13 mouse cellular contexts compared by ENCODE assay signal in genomic region chr4:132976729-132977128, GRCm38 (mm10). TPM values are rescaled to one million over a fixed set of nuclear protein-coding genes. Genes with fewer than 3 reads are reported as not detected.
DNase-seq lines count a peak whose midpoint lies in the region; ATAC-seq and TF ChIP-seq lines count a peak whose summit lies in the region.
"Had no signal": no experiment of that assay in that cellular context is flagged by ENCODE, and none has a peak within 500 bp of the region (broad histone marks: within the 10 kb centered on the region; RNA-seq: fewer than 3 reads in every experiment).

No protein-coding gene starts in this region.

- H3K36me3 ChIP-seq in heart, embryonic 16.5 days (ENCODE audit: control insufficient read depth, insufficient read depth) = no peaks in the 10 kb centered on the region
- H3K36me3 ChIP-seq: embryonic facial prominence, embryonic 10.5 days; hindbrain, embryonic 12.5 days had no signal

- ATAC-seq in heart, embryonic 16.5 days (replicated peaks; ENCODE audit: extremely low read depth, insufficient read depth, low FRiP score) = no peak
- peak; percentile 48 for ATAC-seq in activated CD4-positive, CD25-positive, alpha-beta regulatory T cell, adult 4 months
- ATAC-seq: midbrain, embryonic 16.5 days had no signal

- intact Hi-C loops in gastrocnemius, adult 2 months (cut with DNase I) = no loop called here
- intact Hi-C loops in left cerebral cortex, postnatal 14 days (cut with DNase I) = no loop called here

- H3K27me3 ChIP-seq in heart, embryonic 16.5 days (ENCODE audit: control insufficient read depth, insufficient read depth, low read length) = peaks cover 9% of the 10 kb centered on the region

- H3K4me1 ChIP-seq in heart, embryonic 16.5 days (ENCODE audit: control insufficient read depth, insufficient read depth, low read length) = peaks cover 25% of the 10 kb centered on the region

- H3K4me2 ChIP-seq in heart, embryonic 16.5 days (ENCODE audit: low read depth, low read length) = peak overlapping the region; percentile 16; the same call in 1 of the 2 replicates
- H3K4me2 ChIP-seq: hindbrain, embryonic 12.5 days had no signal

- 69% methylated on average over 6 of the region's 6 CpGs for WGBS in heart, embryonic 16.5 days

- no peak for DNase-seq in heart, postnatal 4 days
- DNase-seq in 416B (ENCODE audit: low read depth) (peak; percentile 66), MN1 (ENCODE audit: low spot score) (no peak)
- DNase-seq in natural killer cell, adult 2 months (ENCODE audit: low spot score in 2 of 2) = peak; percentile 73 to 77
- DNase-seq in gastrocnemius, adult 2 months = no peak
- DNase-seq in left cerebral cortex, postnatal 14 days (ENCODE audit: low spot score in 2 of 2) = no peak
- DNase-seq: gastrocnemius, postnatal 25 days had no signal

- H3K9ac ChIP-seq in heart, embryonic 16.5 days (ENCODE audit: low read length) = no peak overlapping the region
- H3K9ac ChIP-seq: hindbrain, embryonic 12.5 days had no signal

- peak overlapping the region; percentile 19; the same call in 1 of the 2 replicates for H3K27ac ChIP-seq in heart, embryonic 16.5 days (ENCODE audit: low read length)
- no peak overlapping the region for H3K27ac ChIP-seq in gastrocnemius, adult 2 months
- H3K27ac ChIP-seq: hindbrain, embryonic 12.5 days had no signal

- H3K9me3 ChIP-seq in heart, embryonic 16.5 days (replicated peaks; ENCODE audit: control insufficient read depth, low read length) = no peaks in the 10 kb centered on the region
- H3K9me3 ChIP-seq: embryonic facial prominence, embryonic 10.5 days; hindbrain, embryonic 12.5 days had no signal

- no peak overlapping the region for H3K4me3 ChIP-seq in heart, embryonic 16.5 days (ENCODE audit: low read length)
- H3K4me3 ChIP-seq in gastrocnemius, adult 2 months = no peak overlapping the region
- H3K4me3 ChIP-seq: hindbrain, embryonic 12.5 days had no signal

- TF ChIP-seq CTCF in gastrocnemius, adult 2 months (IDR thresholded peaks at IDR 0.05) = no peak

RNA-seq across cellular contexts. Expression of gene Fgr, which starts 2.8 kb away (rescaled TPM):
- polyA plus RNA-seq in heart, embryonic 16.5 days (2015; fragmentation: Nextera tagmentation; extraction: Ambion mirVana) = 0.70 and 1.4 TPM in 2 replicates
- under 1 TPM; 0.33 to 0.43 TPM for total RNA-seq in heart, postnatal 4 days (2021)
- 1 to 10 TPM; 4.2 TPM for polyA plus RNA-seq in activated CD4-positive, CD25-positive, alpha-beta regulatory T cell, adult 4 months (2017; shearing (Covaris generic))
- total RNA-seq in gastrocnemius, adult 2 months (2021) = under 1 TPM in 1 of 2 experiments, not detected in 1; 0.06 TPM
- total RNA-seq in left cerebral cortex, postnatal 14 days (2021) = not detected
- polyA plus RNA-seq: forebrain, embryonic 11.5 days had no signal

RNA-seq across cellular contexts. Expression of gene Ahdc1, which starts 34.3 kb away (rescaled TPM):
- polyA plus RNA-seq in heart, embryonic 16.5 days (2015; fragmentation: Nextera tagmentation; extraction: Ambion mirVana) = 7.1 and 7.2 TPM in 2 replicates
- 10 to 100 TPM; 41.1 to 48.7 TPM for total RNA-seq in heart, postnatal 4 days (2021)
- polyA plus RNA-seq in activated CD4-positive, CD25-positive, alpha-beta regulatory T cell, adult 4 months (2017; shearing (Covaris generic)) = 1 to 10 TPM; 2.1 TPM
- total RNA-seq in gastrocnemius, adult 2 months (2021) = 10 to 100 TPM; 30.2 to 55.1 TPM
- total RNA-seq in left cerebral cortex, postnatal 14 days (2021) = 10 to 100 TPM; 78.4 to 81.6 TPM

RNA-seq across cellular contexts. Expression of gene Fam76a, which starts 54.4 kb away (rescaled TPM):
- polyA plus RNA-seq in heart, embryonic 16.5 days (2015; fragmentation: Nextera tagmentation; extraction: Ambion mirVana) = 41.5 and 46.2 TPM in 2 replicates
- total RNA-seq in heart, postnatal 4 days (2021) = 10 to 100 TPM; 33.5 to 38.1 TPM
- 10 to 100 TPM; 17.3 to 19.3 TPM for polyA plus RNA-seq in activated CD4-positive, CD25-positive, alpha-beta regulatory T cell, adult 4 months (2017; shearing (Covaris generic))
- total RNA-seq in gastrocnemius, adult 2 months (2021) = 10 to 100 TPM; 23.5 to 29.9 TPM
- 10 to 100 TPM; 34.7 to 38.6 TPM for total RNA-seq in left cerebral cortex, postnatal 14 days (2021)

Comparison
In these comparisons a context has a peak if more than half of its experiments do, and no peak if none do; other contexts are left out.
1. DNase-seq: peak in 416B (single experiment) and natural killer cell, adult 2 months (2 of 2); none in heart, postnatal 4 days (single experiment), gastrocnemius, adult 2 months (single experiment), left cerebral cortex, postnatal 14 days (0 of 2) and MN1 (single experiment).